Mouse (Mus musculus): Measurements from ENCODE around the gene Zfp791. TPM values are rescaled to one million over a fixed set of nuclear protein-coding genes. Genes with fewer than 3 reads are reported as not detected.
A peak's percentile ranks its signal among the peaks of the same experiment; 100 is the strongest.

Zfp791 gene
- polyA plus RNA-seq, 1 experiment from 2014 or later: 4.6 TPM

DNA sequence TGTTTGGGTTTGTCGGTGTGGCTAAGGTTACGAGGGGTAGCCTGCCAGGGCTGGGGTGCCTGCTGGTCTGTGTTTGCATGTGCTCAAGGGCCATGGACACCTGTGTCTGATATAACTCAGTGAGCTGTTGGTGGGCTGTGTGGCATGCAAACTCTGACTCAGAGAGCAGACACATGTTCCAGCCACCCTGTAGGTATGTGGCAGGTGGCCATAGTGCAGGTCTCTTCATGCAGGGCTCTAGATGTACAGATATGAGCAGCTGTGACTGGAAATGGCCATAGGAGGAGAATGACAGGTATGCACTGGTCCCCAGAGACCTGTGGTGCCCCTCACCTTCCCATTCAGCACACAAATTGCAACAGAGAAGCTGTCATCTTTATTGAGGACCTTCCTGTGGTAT, 55.7 kb downstream of the Zfp791 start:
- ATAC-seq (ENCODE audit: low FRiP score, low read depth): no peak
- H3K4me3 ChIP-seq: no peak overlapping the region
- no peak overlapping the region for H3K4me2 ChIP-seq
- no peaks in the 10 kb centered on the region for H3K27me3 ChIP-seq
- WGBS: 97% methylated on average over 2 of the region's 2 CpGs
- H3K4me1 ChIP-seq (replicated peaks): peaks cover 13% of the 10 kb centered on the region
- peaks cover 30% of the 10 kb centered on the region for H3K36me3 ChIP-seq
- H3K27ac ChIP-seq (replicated peaks): no peak overlapping the region
- no peaks in the 10 kb centered on the region for H3K9me3 ChIP-seq
- no peak overlapping the region for H3K9ac ChIP-seq

DNA sequence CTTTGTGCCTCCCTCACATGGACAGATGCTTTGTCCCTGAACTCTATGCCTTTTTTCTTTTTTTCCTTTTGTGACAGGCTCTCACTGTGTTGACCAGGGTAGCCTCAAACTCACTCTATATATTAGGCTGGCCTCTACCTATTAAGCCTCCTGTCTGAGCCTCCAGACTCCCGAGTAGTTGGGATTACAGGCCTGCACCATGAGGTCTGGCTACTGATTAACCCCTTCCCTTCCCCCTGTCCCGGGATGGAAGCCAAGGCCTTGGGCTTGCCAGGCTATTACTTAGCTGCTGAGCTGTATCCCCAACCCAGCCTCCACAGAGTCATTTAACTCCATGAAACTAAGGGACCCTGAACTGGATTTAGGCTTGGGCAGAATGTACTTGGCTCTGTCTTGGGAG, 57.7 kb downstream of the Zfp791 start:
- H3K9ac ChIP-seq: no peak overlapping the region
- H3K4me3 ChIP-seq: no peak overlapping the region
- H3K27ac ChIP-seq (replicated peaks): no peak overlapping the region
- H3K4me1 ChIP-seq (replicated peaks): peaks cover 22% of the 10 kb centered on the region
- 34% methylated on average over 2 of the region's 2 CpGs for WGBS
- no peaks in the 10 kb centered on the region for H3K27me3 ChIP-seq
- peaks cover 30% of the 10 kb centered on the region for H3K36me3 ChIP-seq
- no peak for ATAC-seq (ENCODE audit: low FRiP score, low read depth)
- H3K9me3 ChIP-seq: no peaks in the 10 kb centered on the region
- no peak overlapping the region for H3K4me2 ChIP-seq

DNA sequence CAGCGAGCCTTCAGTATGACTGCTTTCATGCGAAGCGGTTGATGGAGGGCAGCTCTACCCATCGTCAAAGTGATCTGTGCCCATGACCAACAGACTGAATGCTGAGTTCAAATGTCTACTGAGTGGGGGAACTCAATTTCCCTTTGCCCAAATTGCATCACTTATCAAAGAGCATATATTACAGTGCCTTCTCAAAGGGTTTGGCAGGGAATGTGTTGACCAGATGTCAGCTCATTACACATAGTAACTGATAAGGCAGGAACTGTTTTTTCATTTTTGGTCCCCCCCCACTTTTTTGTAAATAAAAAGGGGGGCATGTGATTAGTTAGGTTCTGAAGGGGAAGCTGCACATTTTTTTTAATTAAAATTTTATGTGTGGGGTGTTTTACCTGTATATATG, 60.3 kb downstream of the Zfp791 start:
- no peak for ATAC-seq (ENCODE audit: low FRiP score, low read depth)
- H3K27me3 ChIP-seq: no peaks in the 10 kb centered on the region
- no peak overlapping the region for H3K4me3 ChIP-seq
- WGBS: 97% methylated on average over 4 of the region's 4 CpGs
- peaks cover 28% of the 10 kb centered on the region for H3K36me3 ChIP-seq
- H3K9me3 ChIP-seq: no peaks in the 10 kb centered on the region
- H3K9ac ChIP-seq: no peak overlapping the region
- H3K4me1 ChIP-seq (replicated peaks): peaks cover 26% of the 10 kb centered on the region
- no peak overlapping the region for H3K27ac ChIP-seq (replicated peaks)
- H3K4me2 ChIP-seq: no peak overlapping the region

DNA sequence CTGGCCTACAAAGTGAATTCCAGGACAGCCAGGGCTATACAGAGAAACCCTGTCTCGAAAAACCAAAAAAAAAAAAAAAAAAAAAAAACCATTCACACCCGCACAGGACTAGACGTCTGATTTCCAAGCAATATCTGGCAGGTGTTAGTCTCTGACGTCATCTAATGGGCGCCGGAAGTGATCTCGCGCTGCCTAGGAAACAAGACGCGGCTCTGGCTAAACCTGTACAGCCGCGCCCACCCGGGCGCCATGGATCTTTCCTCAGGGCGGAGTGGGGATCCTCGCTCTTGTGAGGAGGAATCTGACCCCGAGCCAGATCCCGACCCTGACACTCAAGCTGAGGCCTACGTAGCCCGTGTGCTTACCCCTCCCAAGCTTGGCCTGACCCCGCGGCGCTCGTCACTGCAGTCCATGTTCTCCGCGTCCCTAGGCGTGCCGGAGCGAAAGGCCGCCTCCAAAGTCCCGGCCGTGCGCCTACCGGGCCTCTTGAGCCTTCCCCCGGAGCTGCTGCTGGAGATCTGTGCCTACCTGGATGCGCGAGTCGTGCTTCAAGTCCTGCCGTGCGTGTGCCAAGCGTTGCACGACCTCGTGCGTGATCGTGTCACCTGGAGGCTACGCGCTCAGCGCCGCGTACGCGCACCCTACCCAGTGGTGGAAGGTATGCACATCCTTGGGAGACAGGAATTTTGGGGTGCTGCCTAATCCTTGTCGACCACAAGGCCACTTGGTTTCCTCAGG, 62.8 kb downstream of the Zfp791 start, which contains the start of gene Fbxw9:
Gene Fbxw9 (plus strand): TSS at position 177 of the 738 bp plus-strand sequence.
- Histone ChIP-seq H3K4me3 (peak within 1 kb of the TSS; percentile 97), H3K9ac (peak within 1 kb of the TSS; percentile 92), H3K4me1 (replicated peaks) (peaks cover 26% of the 10 kb centered on the region), H3K9me3 (no peaks in the 10 kb centered on the region), H3K4me2 (peak within 1 kb of the TSS; percentile 77), H3K27ac (replicated peaks) (peak within 1 kb of the TSS; percentile 85), H3K36me3 (peaks cover 25% of the 10 kb centered on the region), H3K27me3 (no peaks in the 10 kb centered on the region)
- under 1% methylated on average over 52 of the region's 53 CpGs for WGBS
- peak; percentile 92 for ATAC-seq (ENCODE audit: low FRiP score, low read depth)

Small RNA genes lying within 50 kb of the gene (microRNA-seq; reads per million reads assigned to microRNA genes)
- gene Gm23388 (2.0 reads per million), gene Mir7070 (3.1 reads per million, percentile 13 among the genes with 10 or more reads in this experiment)

Other genes starting within 250 kb of the Zfp791 start
- 36.4 and 40.3 TPM in 2 replicates for gene Gcdh, start 229.2 kb downstream of the Zfp791 start, polyA plus RNA-seq (2015; fragmentation: Nextera tagmentation; extraction: Ambion mirVana)
- gene Klf1, start 221.2 kb downstream of the Zfp791 start, polyA plus RNA-seq (2015; fragmentation: Nextera tagmentation; extraction: Ambion mirVana): 0.64 TPM in 2 replicates
- 5.7 and 7.3 TPM in 2 replicates for gene Dnase2a, start 214.5 kb downstream of the Zfp791 start, polyA plus RNA-seq (2015; fragmentation: Nextera tagmentation; extraction: Ambion mirVana)
- 72.4 and 81.1 TPM in 2 replicates for gene Mast1, start 185.7 kb downstream of the Zfp791 start, polyA plus RNA-seq (2015; fragmentation: Nextera tagmentation; extraction: Ambion mirVana)
- 2.8 and 3.5 TPM in 2 replicates for gene Rtbdn, start 176.1 kb downstream of the Zfp791 start, polyA plus RNA-seq (2015; fragmentation: Nextera tagmentation; extraction: Ambion mirVana)
- gene Gm49661, start 153.7 kb downstream of the Zfp791 start, polyA plus RNA-seq (2015; fragmentation: Nextera tagmentation; extraction: Ambion mirVana): not detected in 2 replicates
- 1,124 and 1,185 TPM in 2 replicates for gene Prdx2, start 153.5 kb downstream of the Zfp791 start, polyA plus RNA-seq (2015; fragmentation: Nextera tagmentation; extraction: Ambion mirVana)
- gene Rnaseh2a, start 153.3 kb downstream of the Zfp791 start, polyA plus RNA-seq (2015; fragmentation: Nextera tagmentation; extraction: Ambion mirVana): 54.2 and 59.8 TPM in 2 replicates
- gene Junb, start 144.4 kb downstream of the Zfp791 start, polyA plus RNA-seq (2015; fragmentation: Nextera tagmentation; extraction: Ambion mirVana): 6.3 and 6.8 TPM in 2 replicates
- 34.0 and 37.3 TPM in 2 replicates for gene Hook2, start 132.5 kb downstream of the Zfp791 start, polyA plus RNA-seq (2015; fragmentation: Nextera tagmentation; extraction: Ambion mirVana)
- 0.08 TPM in 1 of 2 replicates, not detected in the other for gene Best2, start 108.6 kb downstream of the Zfp791 start, polyA plus RNA-seq (2015; fragmentation: Nextera tagmentation; extraction: Ambion mirVana)
- gene Asna1, start 97.8 kb downstream of the Zfp791 start, polyA plus RNA-seq (2015; fragmentation: Nextera tagmentation; extraction: Ambion mirVana): 148 and 159 TPM in 2 replicates
- gene Trir, start 96.3 kb downstream of the Zfp791 start, polyA plus RNA-seq (2015; fragmentation: Nextera tagmentation; extraction: Ambion mirVana): 123 and 132 TPM in 2 replicates
- 56.8 and 63.7 TPM in 2 replicates for gene Tnpo2, start 86.2 kb downstream of the Zfp791 start, polyA plus RNA-seq (2015; fragmentation: Nextera tagmentation; extraction: Ambion mirVana)
- gene Fbxw9, start 63.0 kb downstream of the Zfp791 start, polyA plus RNA-seq (2015; fragmentation: Nextera tagmentation; extraction: Ambion mirVana): 72.0 and 76.1 TPM in 2 replicates
- 0.99 and 1.0 TPM in 2 replicates for gene Gm5741, start 55.1 kb downstream of the Zfp791 start, polyA plus RNA-seq (2015; fragmentation: Nextera tagmentation; extraction: Ambion mirVana)
- 103 and 111 TPM in 2 replicates for gene Dhps, start 51.3 kb downstream of the Zfp791 start, polyA plus RNA-seq (2015; fragmentation: Nextera tagmentation; extraction: Ambion mirVana)
- 117 and 119 TPM in 2 replicates for gene Wdr83os, start 42.4 kb downstream of the Zfp791 start, polyA plus RNA-seq (2015; fragmentation: Nextera tagmentation; extraction: Ambion mirVana)
- 47.2 and 53.0 TPM in 2 replicates for gene Wdr83, start 41.8 kb downstream of the Zfp791 start, polyA plus RNA-seq (2015; fragmentation: Nextera tagmentation; extraction: Ambion mirVana)
- 20.9 and 22.5 TPM in 2 replicates for gene Man2b1, start 39.8 kb downstream of the Zfp791 start, polyA plus RNA-seq (2015; fragmentation: Nextera tagmentation; extraction: Ambion mirVana)
- not detected in 2 replicates for gene Cks1brt, start 28.8 kb upstream of the Zfp791 start, polyA plus RNA-seq (2015; fragmentation: Nextera tagmentation; extraction: Ambion mirVana)
- gene Olfr371, start 102.9 kb upstream of the Zfp791 start, polyA plus RNA-seq (2015; fragmentation: Nextera tagmentation; extraction: Ambion mirVana): not detected in 2 replicates
- gene Orc6, start 176.5 kb upstream of the Zfp791 start, polyA plus RNA-seq (2015; fragmentation: Nextera tagmentation; extraction: Ambion mirVana): 64.8 and 70.3 TPM in 2 replicates
- gene Vps35, start 176.7 kb upstream of the Zfp791 start, polyA plus RNA-seq (2015; fragmentation: Nextera tagmentation; extraction: Ambion mirVana): 169 TPM in 2 replicates

All from hindbrain, embryonic 15.5 days (tissue).